Mouse (Mus musculus) myocyte (in vitro differentiated cells): ENCODE results near the gene Ap2a2.

ENCODE experiments used
- CEBPB ChIP-seq: IDR thresholded peaks from 2 replicates; pipeline ENCODE4 v1.6.1; 2011; ENCODE audit warnings: mild to moderate bottlenecking, moderate library complexity; ENCODE audit not compliant: poor library complexity, insufficient read depth, severe bottlenecking
- E2F4 ChIP-seq: IDR thresholded peaks from one replicate; pipeline ENCODE4 v1.6.1; 2011; ENCODE audit warnings: mild to moderate bottlenecking, control low read depth, moderate library complexity; ENCODE audit not compliant: insufficient read depth
- MAX ChIP-seq: IDR thresholded peaks from one replicate; pipeline ENCODE4 v1.6.1; 2011; ENCODE audit warnings: low read depth, mild to moderate bottlenecking, control low read depth
- MYOD1 ChIP-seq, 3 experiments: IDR thresholded peaks; one replicate each; pipeline ENCODE4 v1.6.1; 2011; ENCODE audit warnings: control low read depth in 2 of 3, low read depth in 2 of 3, mild to moderate bottlenecking in 2 of 3, moderate library complexity in 1 of 3; ENCODE audit not compliant: insufficient read length in 2 of 3, control insufficient read depth in 1 of 3
- MYOG ChIP-seq, 3 experiments: IDR thresholded peaks; one replicate each; pipeline ENCODE4 v1.6.1; 2011; ENCODE audit warnings: control low read depth in 2 of 3, low read depth in 2 of 3, mild to moderate bottlenecking in 2 of 3; ENCODE audit not compliant: insufficient read length in 2 of 3, control insufficient read depth in 1 of 3, insufficient read depth in 1 of 3
- POLR2A ChIP-seq: IDR thresholded peaks from one replicate; pipeline ENCODE4 v1.6.1; 2011; ENCODE audit warnings: low read depth, mild to moderate bottlenecking, control low read depth, moderate library complexity; ENCODE audit not compliant: insufficient read length
- POLR2AphosphoS2 ChIP-seq: IDR thresholded peaks from one replicate; pipeline ENCODE4 v1.6.1; 2011; ENCODE audit warnings: low read depth, control low read depth; ENCODE audit not compliant: insufficient read length
- SRF ChIP-seq: IDR thresholded peaks from one replicate; pipeline ENCODE4 v1.6.1; 2011; ENCODE audit warnings: low read depth; ENCODE audit not compliant: control insufficient read depth, insufficient read length
- TCF12 ChIP-seq: IDR thresholded peaks from one replicate; pipeline ENCODE4 v1.6.1; 2011; ENCODE audit warnings: mild to moderate bottlenecking, control low read depth; ENCODE audit not compliant: poor library complexity, insufficient read depth, severe bottlenecking
- TCF3 ChIP-seq: IDR thresholded peaks from one replicate; pipeline ENCODE4 v1.6.1; 2011; ENCODE audit warnings: low read depth, control low read depth; ENCODE audit not compliant: insufficient read length
- USF1 ChIP-seq: IDR thresholded peaks from one replicate; pipeline ENCODE4 v1.6.1; 2011; ENCODE audit warnings: low read depth, mild to moderate bottlenecking, control low read depth, moderate library complexity

DNA sequence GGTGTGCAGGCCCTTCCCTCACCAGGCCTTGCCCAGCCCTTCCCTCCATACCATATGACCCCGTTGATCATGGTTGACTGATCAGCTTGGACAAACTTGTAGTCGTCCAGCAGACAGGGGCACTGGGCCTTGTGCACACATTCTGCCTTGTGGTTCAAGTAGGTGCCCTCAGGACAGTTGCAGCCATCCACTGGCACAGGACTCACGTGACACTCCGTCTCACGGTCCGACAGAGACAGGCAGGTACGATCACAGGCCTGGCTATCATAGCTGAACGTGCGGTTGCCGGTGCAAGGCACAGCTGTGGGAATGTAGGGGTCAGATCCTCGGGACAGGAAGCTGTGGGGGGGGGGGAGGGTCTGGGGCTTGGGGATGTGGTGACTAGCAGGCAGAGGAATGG lies 85.8 kb downstream of the Ap2a2 start:
- no peak for TF ChIP-seq POLR2A
- no peak for TF ChIP-seq TCF12
- no peak for TF ChIP-seq USF1
- TF ChIP-seq SRF, result no peak
- no peak for TF ChIP-seq CEBPB
- TF ChIP-seq MAX, result no peak
- TF ChIP-seq MYOD1 (IDR thresholded peaks at IDR 0.05; ENCODE audit: control insufficient read depth in 1 of 3, insufficient read length in 2 of 3, low read depth in 2 of 3), result no peak
- TF ChIP-seq TCF3, result no peak
- TF ChIP-seq E2F4, result no peak
- no peak for TF ChIP-seq POLR2AphosphoS2
- TF ChIP-seq MYOG (IDR thresholded peaks at IDR 0.05; ENCODE audit: control insufficient read depth in 1 of 3, insufficient read depth in 1 of 3, insufficient read length in 2 of 3, low read depth in 2 of 3), result no peak
